Mouse (Mus musculus) stomach, postnatal 0 days (tissue): ENCODE measurements around the gene Cdk8.

Source experiments
- CTCF ChIP-seq: IDR thresholded peaks from 2 replicates; pipeline ENCODE4 v1.5.1; 2016; ENCODE audit warnings: antibody characterized with exemption, low read depth, mild to moderate bottlenecking, moderate library complexity
- EP300 ChIP-seq: optimal IDR thresholded peaks from 2 replicates; pipeline ENCODE3; 2016; ENCODE audit warnings: antibody characterized with exemption

DNA sequence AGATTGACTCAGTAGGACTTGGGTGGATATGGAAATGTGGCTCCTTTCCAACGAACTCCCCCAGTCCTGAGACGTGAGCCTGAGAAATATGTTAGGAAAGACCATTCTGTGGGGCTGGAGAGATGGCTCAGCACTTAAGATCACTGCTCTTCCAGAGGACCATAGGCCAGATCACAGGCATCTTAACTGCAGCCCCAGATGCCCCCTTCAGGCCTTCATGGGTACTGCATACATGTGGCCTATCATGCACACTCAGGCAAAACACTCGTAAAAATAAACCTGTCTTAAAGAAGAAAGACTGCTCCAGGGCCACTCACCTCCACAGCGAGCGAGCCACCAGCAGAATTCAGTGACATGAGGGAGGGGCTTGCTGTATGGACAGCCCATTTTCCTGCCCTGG is 72.4 kb downstream of the Cdk8 start:
- TF ChIP-seq CTCF (peak; percentile 88), EP300 (no peak)
